18 mouse cellular contexts compared by ENCODE assay signal in the genomic region with DNA sequence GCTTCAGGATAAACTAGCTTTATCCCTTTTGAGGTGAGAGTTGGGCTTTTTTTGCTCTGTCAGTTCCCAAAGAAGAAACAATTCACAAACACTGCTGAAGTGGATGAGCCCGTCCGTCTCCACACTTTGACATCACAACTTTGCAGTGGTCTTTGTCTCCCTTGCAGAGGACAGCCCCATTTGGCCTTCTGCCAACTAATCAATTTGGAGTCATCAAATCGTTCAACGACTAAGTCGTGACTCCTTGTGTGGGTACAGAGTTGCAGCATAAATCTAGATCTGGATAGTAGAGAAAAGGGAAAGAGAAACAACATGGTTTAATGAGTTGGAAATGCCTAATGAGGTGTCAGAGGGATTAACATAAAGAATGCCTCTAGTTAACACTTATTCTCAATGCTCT.
"Had no signal": no experiment of that assay in that cellular context is flagged by ENCODE, and none has a peak within 500 bp of the region (broad histone marks: within the 10 kb centered on the region; RNA-seq: fewer than 3 reads in every experiment).

No protein-coding gene starts in this region.

- H3K9me3 ChIP-seq: liver, embryonic 15.5 days; lung, embryonic 15.5 days; midbrain, embryonic 13.5 days; midbrain, embryonic 15.5 days; stomach, embryonic 15.5 days had no signal

- ATAC-seq: liver, postnatal 0 days; lung, postnatal 0 days; midbrain, embryonic 13.5 days; midbrain, embryonic 15.5 days had no signal

- H3K9ac ChIP-seq: liver, embryonic 15.5 days; liver, postnatal 0 days; lung, embryonic 15.5 days; midbrain, embryonic 13.5 days; midbrain, embryonic 15.5 days; stomach, embryonic 15.5 days had no signal

- DNase-seq: liver, postnatal 0 days; lung, adult 2 months; lung, postnatal 14 days; lung, postnatal 36 days; right cerebral cortex, postnatal 14 days; thymus, adult 2 months; thymus, postnatal 25 days; thymus, postnatal 4 days had no signal

- H3K4me3 ChIP-seq: liver, embryonic 15.5 days; lung, embryonic 15.5 days; megakaryocyte, embryonic 14.5 days; midbrain, embryonic 13.5 days; midbrain, embryonic 15.5 days; stomach, embryonic 15.5 days had no signal

- H3K36me3 ChIP-seq: liver, embryonic 15.5 days; lung, embryonic 15.5 days; midbrain, embryonic 13.5 days; midbrain, embryonic 15.5 days; stomach, embryonic 15.5 days had no signal

- H3K4me1 ChIP-seq: liver, embryonic 15.5 days; lung, embryonic 15.5 days; megakaryocyte, embryonic 14.5 days; midbrain, embryonic 13.5 days; midbrain, embryonic 15.5 days; stomach, embryonic 15.5 days had no signal

- H3K27ac ChIP-seq: liver, embryonic 15.5 days; lung, embryonic 15.5 days; macrophage; midbrain, embryonic 13.5 days; midbrain, embryonic 15.5 days; stomach, embryonic 15.5 days; stomach, postnatal 0 days had no signal

- H3K4me2 ChIP-seq: liver, embryonic 15.5 days; lung, embryonic 15.5 days; midbrain, embryonic 11.5 days; midbrain, embryonic 13.5 days; midbrain, embryonic 15.5 days; stomach, embryonic 15.5 days had no signal

- H3K27me3 ChIP-seq: liver, embryonic 15.5 days; lung, embryonic 15.5 days; megakaryocyte, embryonic 14.5 days; midbrain, embryonic 13.5 days; midbrain, embryonic 15.5 days; stomach, embryonic 15.5 days had no signal
